Mouse (Mus musculus): ENCODE data around the gene Gm28047.

Gm28047 gene

GRCm38 (mm10) chr15:102546677-102547427 is 78.0 kb downstream of the Gm28047 start:
- peak in 1 of 2 experiments; percentile 36 for DNase-seq (ENCODE audit: low spot score in 2 of 2)

- DNase-seq (ENCODE audit: low spot score in 2 of 2), result no peak
Measured at GRCm38 (mm10) chr15:102546246-102546645, 78.6 kb downstream of the Gm28047 start.

DNA sequence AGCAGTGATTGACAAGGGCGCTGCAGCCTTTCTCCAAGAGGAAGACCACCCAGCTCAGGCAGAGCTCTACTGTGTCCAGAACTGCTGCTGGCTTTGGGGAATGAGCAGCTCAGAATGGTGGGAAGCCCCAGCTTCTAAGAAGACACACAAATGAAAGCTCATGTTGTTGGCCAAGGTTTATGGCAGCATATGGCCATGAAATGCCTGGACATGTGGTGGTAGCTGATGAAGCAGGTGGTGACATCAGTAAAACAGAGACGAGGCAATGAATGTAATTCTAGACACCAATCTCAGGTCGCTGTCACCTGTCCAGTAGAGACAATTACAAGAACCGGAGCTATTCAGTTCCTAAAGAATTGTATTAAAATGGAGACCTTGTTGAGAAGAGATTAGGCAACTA is 80.1 kb downstream of the Gm28047 start:
- DNase-seq (ENCODE audit: low spot score in 2 of 2), result no peak

GRCm38 (mm10) chr15:102533926-102534325 is 90.9 kb downstream of the Gm28047 start:
- DNase-seq (ENCODE audit: low spot score in 2 of 2), result no peak

DNA sequence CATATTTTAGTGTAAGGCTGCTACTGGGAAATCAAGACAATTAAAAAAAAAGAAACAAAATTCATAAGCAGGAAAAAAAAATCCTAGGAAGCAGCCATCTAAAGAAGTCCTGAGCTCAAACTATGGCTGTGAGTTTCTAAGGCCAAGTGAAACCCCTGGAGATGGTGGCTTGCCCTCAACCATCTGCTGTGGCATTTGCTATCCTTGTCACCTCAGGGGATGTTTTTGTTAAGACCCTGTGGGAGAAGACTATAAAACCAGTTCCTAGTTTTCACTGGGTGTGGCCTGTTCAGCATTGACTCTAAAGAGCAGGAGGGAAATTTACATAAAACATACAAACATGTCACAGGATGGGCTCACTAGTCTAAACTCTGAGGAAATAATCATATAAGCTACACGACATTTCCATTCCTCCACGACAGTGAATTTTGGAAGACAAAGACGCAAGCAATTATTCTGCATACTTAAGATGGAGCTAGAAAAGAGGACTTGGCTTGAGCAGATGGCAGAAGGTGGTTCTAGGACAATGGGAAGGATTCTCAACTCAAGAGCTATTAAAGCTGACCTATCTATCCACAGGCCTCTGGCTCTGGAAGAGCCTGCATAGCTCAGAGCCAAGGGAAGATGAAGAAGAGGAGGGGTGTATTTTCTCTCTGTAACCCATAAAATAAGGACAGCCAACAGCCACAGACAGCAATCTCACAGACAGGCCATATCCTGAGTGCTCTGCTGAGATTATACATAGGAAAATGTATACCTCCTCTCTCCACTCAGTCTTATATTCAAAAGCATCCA is 92.6 kb downstream of the Gm28047 start:
- no peak for DNase-seq (ENCODE audit: low spot score in 2 of 2)

- DNase-seq (ENCODE audit: low spot score in 2 of 2), result no peak
Measured at GRCm38 (mm10) chr15:102531586-102531985, 93.3 kb downstream of the Gm28047 start.

GRCm38 (mm10) chr15:102530566-102530965 is 94.3 kb downstream of the Gm28047 start:
- no peak for DNase-seq (ENCODE audit: low spot score in 2 of 2)

DNA sequence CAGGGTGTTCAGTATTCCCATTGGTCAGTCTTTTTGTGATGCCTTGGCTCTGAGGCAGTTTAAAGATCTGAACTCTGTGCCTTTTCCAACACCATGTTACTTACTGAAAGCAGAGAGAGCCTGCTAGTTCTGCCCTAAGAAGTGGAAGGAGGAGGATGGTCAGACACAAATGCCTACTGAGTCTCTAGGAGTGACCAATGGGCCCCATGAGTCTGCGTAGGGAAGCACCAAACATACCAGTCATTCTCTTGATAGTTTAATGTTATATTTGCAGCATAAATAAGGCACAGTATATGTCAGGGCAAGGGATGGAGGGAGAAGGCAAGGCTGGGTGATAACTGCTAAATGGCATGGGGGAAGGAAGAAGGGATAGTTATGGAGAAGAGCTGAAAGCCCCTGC is 96.5 kb downstream of the Gm28047 start:
- no peak for DNase-seq (ENCODE audit: low spot score in 2 of 2)

- DNase-seq (ENCODE audit: low spot score in 2 of 2), result no peak
Measured at GRCm38 (mm10) chr15:102527936-102528335, 96.9 kb downstream of the Gm28047 start.

GRCm38 (mm10) chr15:102526111-102527002 is 98.5 kb downstream of the Gm28047 start:
- no peak for DNase-seq (ENCODE audit: low spot score in 2 of 2)

- peak; percentile 56 to 68 for DNase-seq (ENCODE audit: low spot score in 2 of 2)
Measured at GRCm38 (mm10) chr15:102524892-102525485, 99.9 kb downstream of the Gm28047 start, which contains the start of gene Npff. Gene Npff, minus strand, starts transcription at chr15:102524942.

DNA sequence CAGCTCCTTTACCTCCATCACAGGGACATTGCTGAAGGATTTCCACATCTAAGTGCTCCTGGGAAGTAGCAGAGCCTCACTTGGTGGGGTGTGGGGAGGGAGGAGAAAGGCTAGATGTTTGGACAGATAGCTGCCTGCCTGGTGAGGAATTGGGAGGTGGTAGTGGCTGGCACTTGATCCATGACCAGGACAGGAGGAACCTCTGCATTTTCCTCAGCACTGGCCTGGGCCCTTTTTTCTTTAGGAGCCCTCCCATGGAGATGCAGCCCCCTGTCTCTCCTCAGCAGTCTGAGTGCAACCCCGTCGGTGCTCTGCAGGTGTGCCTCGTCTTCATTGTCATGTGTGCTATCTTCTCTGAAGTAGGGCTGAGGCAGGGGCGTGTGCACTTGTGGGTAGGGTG is 103.4 kb downstream of the Gm28047 start:
- no peak for DNase-seq (ENCODE audit: low spot score in 2 of 2)

GRCm38 (mm10) chr15:102520416-102520815 is 104.5 kb downstream of the Gm28047 start:
- no peak for DNase-seq (ENCODE audit: low spot score in 2 of 2)

DNA sequence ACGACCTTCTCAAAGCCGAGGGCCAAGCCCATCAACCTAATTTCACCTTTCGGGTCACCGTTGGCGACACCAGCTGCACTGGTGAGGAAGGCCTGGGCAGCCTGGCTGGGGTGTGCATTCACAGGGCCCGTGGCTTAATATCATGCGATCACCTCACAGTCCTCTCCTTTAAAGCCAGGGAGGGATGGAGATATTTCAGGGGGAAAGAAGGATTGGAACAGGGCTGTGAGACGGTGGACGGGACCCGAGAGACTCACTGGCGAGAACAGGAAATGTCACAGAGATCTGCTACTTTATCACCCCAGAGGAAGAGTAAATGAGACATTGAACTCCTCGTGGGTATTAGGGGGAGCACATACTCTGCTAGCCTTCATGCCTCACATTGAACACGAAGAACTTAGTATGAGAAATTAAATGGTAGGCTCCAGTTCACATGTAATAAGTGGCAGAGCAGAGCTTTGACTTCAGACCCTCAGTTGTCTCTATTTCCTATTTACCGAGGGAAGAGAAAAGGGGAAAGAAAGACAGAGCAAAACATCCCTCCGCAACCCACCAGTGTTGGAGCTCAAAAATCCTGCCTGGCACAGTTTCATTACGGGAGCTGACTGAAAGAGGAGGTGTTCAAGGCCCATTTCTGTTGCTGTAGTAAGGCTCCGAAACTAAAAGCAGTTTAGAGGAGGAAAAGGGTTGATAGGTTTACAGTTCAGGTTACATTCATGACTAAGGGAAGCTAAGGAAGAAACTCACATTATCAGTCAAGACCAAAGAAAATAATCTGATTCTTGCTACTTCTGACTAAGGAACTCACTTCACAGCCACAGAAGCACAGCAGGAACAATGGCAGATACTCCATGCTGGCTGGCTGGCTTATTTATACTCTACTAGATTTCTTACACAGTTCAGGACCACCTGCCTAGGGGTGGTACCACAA is 105.4 kb downstream of the Gm28047 start:
- no peak for DNase-seq (ENCODE audit: low spot score in 2 of 2)

GRCm38 (mm10) chr15:102518859-102519201 is 106.0 kb downstream of the Gm28047 start:
- no peak for DNase-seq (ENCODE audit: low spot score in 2 of 2)

- DNase-seq (ENCODE audit: low spot score in 2 of 2), result peak; percentile 98 to 100
Measured at GRCm38 (mm10) chr15:102517976-102518858, 106.7 kb downstream of the Gm28047 start, which contains the start of gene Tarbp2. Gene Tarbp2, plus strand, starts transcription at chr15:102518192.

- DNase-seq (ENCODE audit: low spot score in 2 of 2), result no peak
Measured at GRCm38 (mm10) chr15:102517631-102517975, 107.3 kb downstream of the Gm28047 start.

DNA sequence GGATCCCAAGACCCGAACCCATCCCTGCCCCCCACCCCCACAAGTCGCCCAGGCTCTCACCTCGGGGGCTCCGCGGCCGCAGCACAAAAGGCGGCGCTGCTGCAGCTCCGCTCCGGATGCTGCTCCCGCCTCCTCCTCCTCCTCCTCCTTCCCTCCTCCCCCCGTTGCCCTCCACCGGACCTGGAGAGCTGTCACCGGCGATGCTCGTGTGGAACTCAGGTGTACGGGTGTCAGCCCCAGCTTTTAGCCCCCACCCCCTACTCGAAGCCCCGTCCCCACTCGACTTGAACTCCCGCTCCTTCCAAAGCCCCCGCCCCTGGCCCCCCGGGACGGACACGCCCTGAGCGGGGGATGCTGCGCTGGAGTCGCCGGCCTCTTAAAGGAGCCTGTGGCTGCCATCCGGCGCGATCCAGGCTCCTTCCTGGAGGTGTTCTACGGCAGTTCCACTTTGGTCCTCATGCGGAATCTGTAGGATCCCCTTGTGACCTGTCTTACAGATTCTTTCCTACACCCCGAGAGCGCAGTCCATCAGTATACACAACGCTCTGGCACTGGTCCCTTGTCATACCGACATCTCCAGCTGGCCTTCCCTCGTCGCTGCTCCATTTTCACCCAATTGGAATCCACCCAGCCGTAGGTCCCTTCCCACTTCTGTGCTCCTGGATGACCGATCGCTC is 108.0 kb downstream of the Gm28047 start, which contains the start of gene Map3k12:
Map3k12 (minus strand) TSS at position 337 of the 677 bp plus-strand sequence.
- DNase-seq (ENCODE audit: low spot score in 2 of 2), result peak; percentile 66 to 67

- DNase-seq (ENCODE audit: low spot score in 2 of 2), result no peak
Measured at GRCm38 (mm10) chr15:102516293-102516692, 108.6 kb downstream of the Gm28047 start.

All from urinary bladder, postnatal 36 days (tissue).